Mouse (Mus musculus) E14TG2a.4 (cell line): ENCODE measurements at regions not wholly inside any gene's neighbourhood (a gene's known extent, or its start where the extent isn't known, plus 50 kb on each side); places are given as distances from the start of the nearest gene placed in this dataset.

ENCODE experiments used
- CTCF ChIP-seq: conservative IDR thresholded peaks from 2 replicates; pipeline ENCODE4 v1.5.1; 2014; ENCODE audit warnings: low read length
- NANOG ChIP-seq: IDR thresholded peaks from 2 replicates; pipeline ENCODE4 v1.6.1; 2014; ENCODE audit warnings: borderline replicate concordance, low read length, mixed read lengths
- POU5F1 ChIP-seq: IDR thresholded peaks from 2 replicates; pipeline ENCODE4 v1.6.1; 2014; ENCODE audit warnings: low read length, borderline replicate concordance

- no peak for TF ChIP-seq CTCF
- TF ChIP-seq POU5F1, result peak; percentile 51; the same call in 1 of the 2 replicates
- peak; percentile 57; the same call in 1 of the 2 replicates for TF ChIP-seq NANOG
Observed at GRCm38 (mm10) chr10:122525360-122525759, 77.1 kb downstream of the Avpr1a start.
